Mouse (Mus musculus): Measurements from ENCODE around the gene Dnah3. TPM values are rescaled to one million over a fixed set of nuclear protein-coding genes. Genes with fewer than 3 reads are reported as not detected.

Dnah3 gene
- total RNA-seq, 2 experiments from 2014 or later, result 0.09 to 0.26 TPM

DNA sequence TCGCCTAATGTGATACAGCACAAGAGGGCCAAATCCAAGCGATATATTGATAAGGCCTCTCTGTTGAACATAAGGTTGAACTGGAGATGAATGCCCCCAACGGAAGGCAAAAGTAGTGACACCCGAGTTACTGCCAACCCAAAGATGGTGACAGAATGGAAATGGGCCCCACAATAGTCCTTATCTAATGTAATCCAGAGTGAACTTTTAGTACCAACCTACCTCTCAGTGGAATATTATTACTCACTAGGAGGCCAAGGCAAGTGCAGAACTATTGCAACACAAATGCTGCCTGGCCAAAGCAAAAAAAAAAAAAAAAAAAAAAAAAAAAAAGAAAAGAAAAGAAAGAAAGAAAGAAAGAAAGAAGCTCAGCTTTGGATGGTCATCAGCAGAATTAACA lies 202.3 kb downstream of the Dnah3 start:
- Histone ChIP-seq H3K4me3 (no peak overlapping the region), H3K27ac (no peak overlapping the region)
- TF ChIP-seq CTCF (IDR thresholded peaks at IDR 0.05), result no peak
- no peak for DNase-seq (ENCODE audit: extremely low spot score in 1 of 2, low spot score in 2 of 2)
- intact Hi-C loops (cut with DNase I), result no loop called here

DNA sequence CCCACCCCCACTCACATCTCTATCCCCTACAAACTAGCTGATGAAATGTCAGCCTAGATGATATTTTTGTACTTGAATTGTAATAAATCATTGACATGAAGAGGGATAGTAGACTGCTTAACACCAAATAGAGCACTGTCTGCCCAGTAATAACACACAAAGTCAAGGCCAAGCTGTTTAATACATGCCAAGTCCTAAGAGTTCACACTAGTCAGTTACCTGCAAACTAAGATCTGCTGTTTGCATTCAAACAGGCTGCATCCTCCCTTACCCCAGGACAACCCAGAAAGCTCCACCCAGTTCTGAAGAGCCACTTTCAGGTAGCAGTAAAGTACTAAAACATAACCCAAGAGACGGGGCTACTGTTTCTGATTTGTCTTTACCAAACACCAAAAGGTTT lies 202.9 kb downstream of the Dnah3 start:
- no peak for DNase-seq (ENCODE audit: extremely low spot score in 1 of 2, low spot score in 2 of 2)
- no peak for TF ChIP-seq CTCF (IDR thresholded peaks at IDR 0.05)
- no peak overlapping the region for H3K27ac ChIP-seq
- intact Hi-C loops (cut with DNase I), result no loop called here
- no peak overlapping the region for H3K4me3 ChIP-seq

- no peak for DNase-seq (ENCODE audit: extremely low spot score in 1 of 2, low spot score in 2 of 2)
- Histone ChIP-seq H3K4me3 (no peak overlapping the region), H3K27ac (no peak overlapping the region)
- intact Hi-C loops (cut with DNase I), result no loop called here
- no peak for TF ChIP-seq CTCF (IDR thresholded peaks at IDR 0.05)
Measured at GRCm38 (mm10) chr7:119887887-119888286, 207.2 kb downstream of the Dnah3 start.

- H3K27ac ChIP-seq, result no peak overlapping the region
- no peak overlapping the region for H3K4me3 ChIP-seq
- DNase-seq (ENCODE audit: extremely low spot score in 1 of 2, low spot score in 2 of 2), result no peak
- intact Hi-C loops (cut with DNase I), result no loop called here
- TF ChIP-seq CTCF (IDR thresholded peaks at IDR 0.05), result no peak
Measured at GRCm38 (mm10) chr7:119881229-119881628, 213.9 kb downstream of the Dnah3 start.

DNA sequence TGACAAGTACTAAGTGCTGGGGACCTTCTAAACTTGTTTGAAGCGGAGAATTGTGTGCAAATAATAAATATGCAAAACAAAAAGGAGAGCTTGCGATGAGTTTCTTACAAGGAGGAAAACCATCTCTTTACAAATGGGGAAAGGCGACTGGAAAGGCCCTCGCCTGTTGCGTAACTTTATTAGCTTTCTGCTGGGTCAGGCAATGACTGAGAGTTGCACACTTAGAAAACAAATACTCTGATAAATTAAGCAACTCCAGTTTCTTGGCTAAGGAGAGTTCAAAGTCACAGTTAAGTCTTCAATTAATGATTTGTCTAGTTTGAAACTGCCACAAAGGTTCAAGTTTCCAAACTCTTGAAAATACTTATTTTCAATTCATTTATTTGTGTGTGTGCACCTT lies 214.7 kb downstream of the Dnah3 start:
- TF ChIP-seq CTCF (IDR thresholded peaks at IDR 0.05), result no peak
- intact Hi-C loops (cut with DNase I), result no loop called here
- Histone ChIP-seq H3K27ac (no peak overlapping the region), H3K4me3 (no peak overlapping the region)
- no peak for DNase-seq (ENCODE audit: extremely low spot score in 1 of 2, low spot score in 2 of 2)

DNA sequence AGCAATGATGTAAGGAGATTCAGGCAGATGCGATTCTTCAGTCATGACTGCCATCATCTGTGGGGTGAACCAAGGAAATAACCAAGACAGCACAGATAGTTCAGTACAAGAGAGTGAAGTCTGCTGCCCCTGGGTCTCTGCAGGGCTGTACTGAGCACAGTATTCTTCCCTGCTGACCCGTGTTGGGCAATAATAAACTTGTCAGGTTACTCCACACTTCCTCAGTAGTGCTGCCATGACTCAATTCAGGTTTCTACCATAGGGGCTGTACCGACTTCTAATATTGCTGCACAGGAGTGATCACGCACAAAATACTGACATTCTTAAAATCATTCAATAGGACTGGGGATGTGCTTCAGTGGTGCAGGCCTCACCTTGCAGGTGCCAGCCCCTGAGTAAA lies 215.9 kb downstream of the Dnah3 start:
- intact Hi-C loops (cut with DNase I), result no loop called here
- Histone ChIP-seq H3K4me3 (no peak overlapping the region), H3K27ac (no peak overlapping the region)
- no peak for DNase-seq (ENCODE audit: extremely low spot score in 1 of 2, low spot score in 2 of 2)
- no peak for TF ChIP-seq CTCF (IDR thresholded peaks at IDR 0.05)

DNA sequence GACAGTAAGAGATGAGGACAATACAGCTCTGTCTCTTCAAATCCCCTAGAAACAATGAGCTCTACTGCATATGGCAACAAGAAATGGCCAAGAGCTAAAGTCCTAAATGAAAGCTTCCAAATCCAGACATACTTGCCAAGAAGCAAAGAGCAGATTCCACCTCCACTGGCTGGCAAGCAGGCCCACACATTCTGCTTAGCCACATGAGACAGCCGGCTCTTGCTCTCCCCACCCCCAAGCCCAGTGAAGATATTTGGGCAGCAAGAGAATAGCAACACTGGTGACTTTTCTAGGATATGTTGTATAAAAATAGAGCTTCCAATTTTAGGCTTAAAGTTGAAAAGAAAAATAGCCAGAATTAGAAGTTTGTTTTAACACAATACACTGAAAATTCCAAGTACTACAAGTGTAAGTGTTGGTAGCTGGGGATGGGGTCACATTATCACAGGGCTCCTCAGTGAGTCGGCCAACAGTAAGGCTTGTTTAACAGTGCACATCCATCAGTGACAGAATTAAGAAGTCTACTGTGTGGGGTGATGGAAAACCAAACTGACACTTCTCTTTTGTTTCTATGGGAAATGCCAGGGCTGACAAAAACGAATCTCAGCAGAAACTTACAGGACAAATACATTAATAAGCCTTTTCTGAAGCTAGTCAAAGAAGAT lies 219.2 kb downstream of the Dnah3 start:
- peak; percentile 51 to 58 for DNase-seq (ENCODE audit: extremely low spot score in 1 of 2, low spot score in 2 of 2)
- no peak for TF ChIP-seq CTCF (IDR thresholded peaks at IDR 0.05)

DNA sequence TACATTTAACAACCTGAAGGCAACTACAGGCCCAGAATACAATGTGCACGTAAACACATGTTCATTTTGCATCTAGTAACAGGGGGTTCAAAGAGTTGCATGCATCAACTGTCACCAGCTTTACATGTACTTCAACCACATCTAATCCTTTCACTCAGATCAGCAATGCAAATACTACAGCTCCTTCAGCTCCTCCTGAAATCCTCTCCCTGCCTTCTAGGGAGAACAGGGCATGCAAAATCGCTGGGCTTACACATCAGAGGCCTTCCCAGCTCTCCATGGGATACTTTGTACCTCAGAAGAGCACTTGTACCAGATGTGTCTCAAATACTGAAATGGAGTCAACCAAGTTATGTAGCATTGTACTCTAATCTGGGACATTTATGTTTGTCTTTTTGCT lies 222.0 kb downstream of the Dnah3 start:
- no peak for DNase-seq (ENCODE audit: extremely low spot score in 1 of 2, low spot score in 2 of 2)
- intact Hi-C loops (cut with DNase I), result no loop called here
- Histone ChIP-seq H3K4me3 (no peak overlapping the region), H3K27ac (no peak overlapping the region)
- no peak for TF ChIP-seq CTCF (IDR thresholded peaks at IDR 0.05)

More for the DNA sequence above, 219.2 kb downstream of the Dnah3 start:
- intact Hi-C loops (cut with DNase I), result no loop called here
- Histone ChIP-seq H3K27ac (no peak overlapping the region), H3K4me3 (no peak overlapping the region)

Other genes starting within 250 kb of the Dnah3 start
- gene Lyrm1, start 199.4 kb downstream of the Dnah3 start, total RNA-seq (2021), result 10 to 100 TPM; 13.2 to 14.4 TPM
- gene Dcun1d3, start 199.0 kb downstream of the Dnah3 start, total RNA-seq (2021), result 10 to 100 TPM; 33.4 to 35.4 TPM
- 10 to 100 TPM; 11.2 to 13.4 TPM for gene Tmem159, start 7.1 kb upstream of the Dnah3 start, total RNA-seq (2021)
- under 1 TPM; 0.26 to 0.29 TPM for gene Zp2, start 50.0 kb upstream of the Dnah3 start, total RNA-seq (2021)
- under 1 TPM; 0.28 to 0.38 TPM for gene Anks4b, start 78.6 kb upstream of the Dnah3 start, total RNA-seq (2021)
- 10 to 100 TPM; 74.1 to 80.6 TPM for gene Crym, start 106.8 kb upstream of the Dnah3 start, total RNA-seq (2021)
- not detected for gene Abca14, start 108.7 kb upstream of the Dnah3 start, total RNA-seq (2021)
- gene Abca15, start 233.4 kb upstream of the Dnah3 start, total RNA-seq (2021), result not detected

Data from left cerebral cortex, adult 2 months (tissue).